Mouse (Mus musculus) CH12.LX (cell line): ENCODE results near the gene Nt5c1a. TPM values are rescaled to one million over a fixed set of nuclear protein-coding genes. Genes with fewer than 3 reads are reported as not detected.

Experiments
- DNase-seq: peaks from one replicate; pipeline ENCODE4 v3.0.0-alpha.2; 2013; ENCODE audit errors: extremely low read depth
- H3K27ac ChIP-seq: 2 replicates; pipeline ENCODE4 v1.5.1; 2012; ENCODE audit warnings: low read depth, mild to moderate bottlenecking, control low read depth, moderate library complexity; ENCODE audit not compliant: insufficient read depth
- H3K27me3 ChIP-seq: replicated peaks from 2 replicates; pipeline ENCODE3; 2012; ENCODE audit warnings: inconsistent platforms
- H3K36me3 ChIP-seq, 2 experiments: replicated peaks in 1 of 2; 2 replicates each; pipeline versions ENCODE3 to v1.6.1; 2012; ENCODE audit warnings: inconsistent platforms in 1 of 2, low read length in 1 of 2, mild to moderate bottlenecking in 1 of 2, mixed read lengths in 1 of 2, moderate library complexity in 1 of 2; ENCODE audit not compliant: control insufficient read depth in 1 of 2, insufficient read depth in 1 of 2
- H3K4me1 ChIP-seq, 2 experiments: 2 replicates each; pipeline ENCODE4 v1.6.1; 2012; ENCODE audit warnings: inconsistent platforms in 1 of 2, moderate library complexity in 1 of 2; ENCODE audit not compliant: insufficient read depth in 2 of 2, control insufficient read depth in 1 of 2
- H3K4me2 ChIP-seq: 2 replicates; pipeline ENCODE4 v1.6.1; 2012; ENCODE audit warnings: low read depth, mild to moderate bottlenecking, control low read depth; ENCODE audit not compliant: poor library complexity, insufficient read depth, severe bottlenecking
- H3K4me3 ChIP-seq, 3 experiments: fragments of 150-350 bp in 1 of 3; sonication (generic) in 1 of 3; replicated peaks in 1 of 3; 2 replicates each; pipeline versions ENCODE3 to v1.5.1; 2011 to 2012; ENCODE audit warnings: low read depth in 2 of 3, low read length in 2 of 3, mild to moderate bottlenecking in 2 of 3, moderate library complexity in 2 of 3, control low read depth in 1 of 3, improper control_type of control experiment in 1 of 3, inconsistent platforms in 1 of 3, mixed read lengths in 1 of 3; ENCODE audit not compliant: poor library complexity in 1 of 3
- H3K79me2 ChIP-seq: replicated peaks from 2 replicates; pipeline ENCODE4 v1.6.1; 2012; ENCODE audit warnings: mild to moderate bottlenecking, moderate library complexity; ENCODE audit not compliant: control insufficient read depth, poor library complexity, insufficient read depth, severe bottlenecking; ENCODE audit errors: extremely low read depth
- H3K9ac ChIP-seq: 2 replicates; pipeline ENCODE4 v1.6.1; 2012; ENCODE audit warnings: low read depth, mild to moderate bottlenecking, control low read depth, moderate library complexity; ENCODE audit not compliant: insufficient read depth
- H3K9me3 ChIP-seq: replicated peaks from 2 replicates; pipeline ENCODE3; 2012; ENCODE audit warnings: low read length, inconsistent platforms, mixed read lengths
- BHLHE40 ChIP-seq: IDR thresholded peaks from 2 replicates; pipeline ENCODE4 v1.6.1; 2011; ENCODE audit warnings: mild to moderate bottlenecking, low read depth, low read length, improper control_type of control experiment
- CTCF ChIP-seq, 2 experiments: IDR thresholded peaks in 1 of 2; conservative IDR thresholded peaks in 1 of 2; 2 replicates each; pipeline ENCODE4 v1.5.1; 2011 to 2012; ENCODE audit warnings: low read depth in 2 of 2, low read length in 2 of 2, improper control_type of control experiment in 1 of 2, inconsistent platforms in 1 of 2, mild to moderate bottlenecking in 1 of 2, moderate library complexity in 1 of 2
- ELF1 ChIP-seq: IDR thresholded peaks from 2 replicates; pipeline ENCODE4 v1.6.1; 2014; ENCODE audit warnings: low read depth, mild to moderate bottlenecking, inconsistent platforms, low read length, improper control_type of control experiment
- EP300 ChIP-seq: IDR thresholded peaks from 2 replicates; pipeline ENCODE4 v1.6.1; 2011; ENCODE audit warnings: low read length, improper control_type of control experiment
- ETS1 ChIP-seq: conservative IDR thresholded peaks from 2 replicates; pipeline ENCODE4 v1.6.1; 2012; ENCODE audit warnings: low read depth, mild to moderate bottlenecking, inconsistent platforms, low read length, improper control_type of control experiment, moderate library complexity
- GABPA ChIP-seq: IDR thresholded peaks from 2 replicates; pipeline ENCODE4 v1.6.1; 2012; ENCODE audit warnings: low read depth, low read length, improper control_type of control experiment, inconsistent platforms; ENCODE audit not compliant: insufficient replicate concordance
- IRF4 ChIP-seq: IDR thresholded peaks from 2 replicates; pipeline ENCODE4 v1.6.1; 2014; ENCODE audit warnings: low read depth, mild to moderate bottlenecking, inconsistent platforms, low read length, improper control_type of control experiment
- JUND ChIP-seq: conservative IDR thresholded peaks from 2 replicates; pipeline ENCODE4 v1.6.1; 2011; ENCODE audit warnings: low read depth, low read length, improper control_type of control experiment
- MAFK ChIP-seq: IDR thresholded peaks from 2 replicates; pipeline ENCODE4 v1.6.1; 2011; ENCODE audit warnings: low read length, improper control_type of control experiment; ENCODE audit not compliant: insufficient replicate concordance
- MAX ChIP-seq: IDR thresholded peaks from 2 replicates; pipeline ENCODE4 v1.6.1; 2011; ENCODE audit warnings: low read length, improper control_type of control experiment
- MAZ ChIP-seq: IDR thresholded peaks from 2 replicates; pipeline ENCODE4 v1.6.1; 2012; ENCODE audit warnings: low read depth, mild to moderate bottlenecking, inconsistent platforms, low read length, improper control_type of control experiment, moderate library complexity
- MEF2A ChIP-seq: IDR thresholded peaks from 2 replicates; pipeline ENCODE4 v1.6.1; 2014; ENCODE audit warnings: low read depth, mild to moderate bottlenecking, inconsistent platforms, low read length, improper control_type of control experiment, borderline replicate concordance
- MXI1 ChIP-seq: IDR thresholded peaks from 2 replicates; pipeline ENCODE4 v1.6.1; 2011; ENCODE audit warnings: mild to moderate bottlenecking, low read depth, low read length, improper control_type of control experiment
- MYC ChIP-seq: IDR thresholded peaks from 2 replicates; pipeline ENCODE4 v1.6.1; 2011; ENCODE audit warnings: low read depth, mild to moderate bottlenecking, improper control_type of control experiment, low read length
- PAX5 ChIP-seq: IDR thresholded peaks from 2 replicates; pipeline ENCODE4 v1.6.1; 2012; ENCODE audit warnings: low read length, inconsistent platforms, mixed read lengths
- POLR2A ChIP-seq: IDR thresholded peaks from 2 replicates; pipeline ENCODE4 v1.6.1; 2011; ENCODE audit warnings: low read depth, mild to moderate bottlenecking, improper control_type of control experiment, low read length
- POLR2AphosphoS2 ChIP-seq: IDR thresholded peaks from 2 replicates; pipeline ENCODE4 v1.6.1; 2011; ENCODE audit warnings: low read depth, low read length, improper control_type of control experiment
- RAD21 ChIP-seq: IDR thresholded peaks from 2 replicates; pipeline ENCODE4 v1.6.1; 2011; ENCODE audit warnings: low read depth, mild to moderate bottlenecking, low read length, improper control_type of control experiment, moderate library complexity
- RCOR1 ChIP-seq: conservative IDR thresholded peaks from 2 replicates; pipeline ENCODE4 v1.6.1; 2012; ENCODE audit warnings: low read depth, mild to moderate bottlenecking, inconsistent platforms, low read length, improper control_type of control experiment
- SIN3A ChIP-seq: IDR thresholded peaks from 2 replicates; pipeline ENCODE4 v1.6.1; 2012; ENCODE audit warnings: low read length, improper control_type of control experiment, inconsistent platforms
- TBP ChIP-seq: conservative IDR thresholded peaks from 2 replicates; pipeline ENCODE4 v1.6.1; 2011; ENCODE audit warnings: low read depth, low read length, improper control_type of control experiment
- TCF12 ChIP-seq: IDR thresholded peaks from 2 replicates; pipeline ENCODE4 v1.6.1; 2014; ENCODE audit warnings: low read depth, mild to moderate bottlenecking, inconsistent platforms, low read length, improper control_type of control experiment
- UBTF ChIP-seq: IDR thresholded peaks from 2 replicates; pipeline ENCODE4 v1.6.1; 2012; ENCODE audit warnings: low read depth, mild to moderate bottlenecking, inconsistent platforms, low read length, improper control_type of control experiment, moderate library complexity
- USF1 ChIP-seq: IDR thresholded peaks from 2 replicates; pipeline ENCODE4 v1.6.1; 2014; ENCODE audit warnings: low read depth, mild to moderate bottlenecking, inconsistent platforms, low read length, improper control_type of control experiment
- ZC3H11A ChIP-seq: IDR thresholded peaks from 2 replicates; pipeline ENCODE4 v1.6.1; 2012; ENCODE audit warnings: low read depth, mild to moderate bottlenecking, inconsistent platforms, low read length, improper control_type of control experiment
- ZNF384 ChIP-seq: IDR thresholded peaks from 2 replicates; pipeline ENCODE4 v1.6.1; 2012; ENCODE audit warnings: low read depth, low read length, improper control_type of control experiment, inconsistent platforms
- dilution Hi-C: fragments of 300-500 bp; cut with MboI; formaldehyde crosslinking; loops from 2 replicates; pipeline ENCODE4 v1.14.3; 2020; ENCODE audit warnings: low sequenced_read_pairs; ENCODE audit not compliant: extremely low pct_unique_long_range_greater_than_20kb, extremely low pct_ligation_motif_present
- in situ Hi-C: fragments of 300-500 bp; cut with MboI; formaldehyde crosslinking; loops from 3 replicates; pipeline ENCODE4 v1.14.3; 2019; ENCODE audit warnings: low sequenced_read_pairs, low pct_ligation_motif_present, low pct_unique_long_range_greater_than_20kb, mixed read lengths
- polyA plus RNA-seq: library from polyadenylated mRNA; unstranded; fragments of >175 nt; gene quantifications from 2 replicates; pipeline ENCODE4 v1.2.1, GENCODE M21; 2012; ENCODE audit warnings: low read depth; ENCODE audit not compliant: insufficient read length
- total RNA-seq, 2 experiments: library from RNA; depleted of rRNA; stranded (reverse); fragments of 300-350 nt in 1 of 2; fragments of >200 nt in 1 of 2; gene quantifications; 2 replicates each; pipeline ENCODE4 v1.2.3; 2012 to 2014

Nt5c1a gene
- total and polyA plus RNA-seq, 3 experiments, result not detected

DNA sequence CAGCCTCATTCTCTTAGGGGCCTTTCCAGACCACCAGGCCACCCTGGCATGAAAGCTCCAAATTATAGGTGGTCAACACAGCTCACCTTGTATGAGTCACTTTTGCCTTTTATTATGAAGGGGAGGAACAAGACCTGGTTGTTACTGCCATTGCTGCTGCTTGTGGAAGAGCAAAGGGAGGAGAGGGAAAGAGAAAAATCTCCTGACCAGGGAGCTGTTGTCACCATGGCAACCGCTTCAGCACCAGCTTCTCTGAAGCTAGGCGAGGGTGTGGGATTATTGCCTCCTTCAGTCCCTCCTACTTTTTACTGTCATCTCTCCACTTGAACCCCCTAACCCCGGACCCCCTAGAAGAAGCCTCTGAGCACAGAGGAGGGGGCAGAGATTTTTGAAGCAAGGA is 16.5 kb upstream of the Nt5c1a start:
- Histone ChIP-seq H3K9me3 (no peaks in the 10 kb centered on the region), H3K4me2 (no peak overlapping the region), H3K4me1 (peaks cover 2 to 5% of the 10 kb centered on the region in 2 experiments; a peak in 3 of 4 replicates), H3K4me3 (no peak overlapping the region), H3K79me2 (no peaks in the 10 kb centered on the region), H3K9ac (no peak overlapping the region), H3K36me3 (no peaks in the 10 kb centered on the region), H3K27ac (no peak overlapping the region), H3K27me3 (peaks cover 98% of the 10 kb centered on the region)
- dilution Hi-C loops (no loop called here), in situ Hi-C loops (no loop called here)
- no peak for TF ChIP-seq RAD21
- no peak for TF ChIP-seq PAX5
- no peak for TF ChIP-seq MYC
- no peak for TF ChIP-seq ZNF384
- TF ChIP-seq IRF4, result no peak
- no peak for TF ChIP-seq MAFK
- no peak for TF ChIP-seq ZC3H11A
- TF ChIP-seq POLR2AphosphoS2, result no peak
- TF ChIP-seq CTCF (conservative IDR thresholded peaks at IDR 0.05 in 1 of 2, IDR thresholded peaks at IDR 0.05 in 1 of 2; ENCODE audit: low read depth in 2 of 2, low read length in 2 of 2), result no peak
- TF ChIP-seq UBTF, result no peak
- DNase-seq, result no peak

DNA sequence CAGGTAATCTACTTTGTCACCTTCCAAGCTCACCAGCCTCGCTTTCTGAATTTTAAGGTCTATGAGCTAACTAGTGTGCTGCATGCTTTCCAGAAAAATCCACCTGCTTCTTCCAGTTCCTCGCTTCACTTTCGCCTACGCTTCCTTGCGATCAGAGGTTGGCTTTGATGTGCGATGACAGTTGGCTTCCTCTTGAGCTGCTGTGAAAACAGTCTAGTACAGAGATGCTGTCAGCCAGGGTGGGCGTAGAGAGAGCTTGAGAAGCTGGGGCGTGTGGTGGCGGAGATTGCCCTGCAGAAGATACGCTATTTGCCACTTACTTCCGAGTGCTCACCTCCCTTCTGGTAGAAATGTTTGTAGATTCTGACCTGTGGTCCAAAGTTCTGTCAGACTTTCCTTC is 9.0 kb upstream of the Nt5c1a start:
- H3K79me2 ChIP-seq, result no peaks in the 10 kb centered on the region
- TF ChIP-seq POLR2A (no peak), ELF1 (no peak), TBP (no peak), MAFK (no peak), JUND (no peak), TCF12 (no peak), ZC3H11A (no peak), BHLHE40 (no peak), RCOR1 (no peak), IRF4 (no peak), MXI1 (no peak), MEF2A (no peak), EP300 (no peak), SIN3A (no peak), GABPA (no peak), MAX (no peak), CTCF (conservative IDR thresholded peaks at IDR 0.05 in 1 of 2, IDR thresholded peaks at IDR 0.05 in 1 of 2; ENCODE audit: low read depth in 2 of 2, low read length in 2 of 2) (no peak), MAZ (no peak), ETS1 (no peak), USF1 (no peak)
- TF ChIP-seq, all 38 proteins: peak for 0
- H3K4me3 ChIP-seq, result no peak overlapping the region
- peaks cover 94% of the 10 kb centered on the region for H3K27me3 ChIP-seq
- no peak for DNase-seq
- H3K36me3 ChIP-seq, result no peaks in the 10 kb centered on the region
- no peak overlapping the region for H3K9ac ChIP-seq
- no peaks in the 10 kb centered on the region for H3K4me1 ChIP-seq
- dilution Hi-C loops, result no loop called here
- H3K27ac ChIP-seq, result no peak overlapping the region
- in situ Hi-C loops, result no loop called here
- H3K9me3 ChIP-seq, result no peaks in the 10 kb centered on the region
- H3K4me2 ChIP-seq, result no peak overlapping the region
